Mouse (Mus musculus): Measurements from ENCODE around the gene Jazf1. TPM values are rescaled to one million over a fixed set of nuclear protein-coding genes. Genes with fewer than 3 reads are reported as not detected.

Jazf1 gene
- polyA plus RNA-seq, 1 experiment from 2014 or later, result 10.0 TPM

DNA sequence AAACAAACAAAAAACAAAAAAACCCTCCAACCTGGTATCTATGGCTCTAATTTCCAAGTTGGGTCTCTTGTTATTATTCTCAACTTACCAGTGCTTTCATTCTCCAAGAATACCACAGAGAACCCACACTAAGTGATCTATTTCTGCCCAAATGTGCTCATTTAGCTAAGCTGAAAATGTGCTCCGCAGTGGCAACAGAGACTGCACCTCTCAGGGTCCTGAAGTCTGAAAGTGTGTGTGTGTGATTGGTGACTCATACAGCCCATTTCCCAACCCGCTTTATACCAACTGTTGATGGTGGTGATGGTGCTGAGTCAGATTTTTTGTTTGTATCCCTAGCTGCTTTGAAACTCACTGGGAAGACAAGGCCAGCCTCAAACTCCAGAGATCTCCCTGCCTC lies 46.4 kb downstream of the Jazf1 start:
- Histone ChIP-seq H3K4me3 (ENCODE audit: low read depth, low read length) (no peak overlapping the region), H3K9me3 (ENCODE audit: control insufficient read depth, low read length) (no peaks in the 10 kb centered on the region), H3K27ac (ENCODE audit: low read depth, low read length) (no peak overlapping the region), H3K27me3 (ENCODE audit: control insufficient read depth, insufficient read depth, low read length) (no peaks in the 10 kb centered on the region), H3K4me2 (replicated peaks; ENCODE audit: low read depth, low read length) (no peak overlapping the region), H3K4me1 (replicated peaks; ENCODE audit: control insufficient read depth, insufficient read depth, low read length) (no peaks in the 10 kb centered on the region), H3K36me3 (ENCODE audit: control insufficient read depth, insufficient read depth, low read length) (no peaks in the 10 kb centered on the region), H3K9ac (ENCODE audit: low read depth, low read length) (no peak overlapping the region)
- no peak for DNase-seq (ENCODE audit: low spot score)
- WGBS, result 92% methylated on average over 2 of the region's 2 CpGs
- ATAC-seq (ENCODE audit: low FRiP score), result no peak

GRCm38 (mm10) chr6:53021081-53021480 lies 47.4 kb downstream of the Jazf1 start:
- no peaks in the 10 kb centered on the region for H3K4me1 ChIP-seq (replicated peaks; ENCODE audit: control insufficient read depth, insufficient read depth, low read length)

DNA sequence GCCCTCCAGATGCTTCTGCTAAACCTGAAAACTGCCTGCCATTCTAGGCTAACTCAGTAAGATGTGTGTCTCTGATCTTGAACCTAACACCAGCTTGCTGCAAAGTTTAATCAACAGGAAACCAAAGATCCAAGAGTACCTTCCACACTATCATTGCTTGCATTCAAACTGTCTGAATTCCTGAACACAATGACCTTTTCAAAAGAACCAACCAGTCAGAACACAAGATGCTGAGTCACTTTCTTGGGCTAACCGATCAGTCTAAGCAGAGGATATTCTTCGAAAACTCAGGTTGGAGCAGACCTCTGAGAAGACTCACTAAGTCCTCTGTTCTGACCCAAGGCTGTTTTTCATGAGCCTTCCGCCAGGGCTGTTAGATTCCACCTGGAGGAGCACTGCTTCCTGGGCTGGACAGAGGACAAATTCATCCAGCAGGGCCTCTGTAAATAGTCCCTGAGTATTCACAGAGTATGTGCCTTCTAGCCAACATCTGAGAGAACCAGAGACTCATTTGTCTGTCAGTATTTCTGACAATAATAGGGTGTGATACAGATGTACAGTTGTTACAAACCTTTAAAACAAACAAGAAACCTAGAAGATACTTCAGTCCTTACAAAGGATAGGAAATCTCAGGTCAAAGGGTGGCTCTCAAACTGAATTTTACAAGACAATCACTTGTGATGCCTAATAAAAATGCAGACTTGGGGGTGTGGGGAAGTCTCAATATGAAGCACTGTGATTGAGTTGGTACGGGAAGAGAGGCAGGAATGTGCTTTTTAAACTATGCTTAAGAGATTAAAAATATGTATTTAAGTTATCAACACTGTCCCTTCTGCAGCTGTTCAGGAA lies 50.9 kb downstream of the Jazf1 start:
- Histone ChIP-seq H3K27ac (ENCODE audit: low read depth, low read length) (no peak overlapping the region), H3K4me2 (replicated peaks; ENCODE audit: low read depth, low read length) (no peak overlapping the region), H3K4me3 (ENCODE audit: low read depth, low read length) (no peak overlapping the region), H3K9me3 (ENCODE audit: control insufficient read depth, low read length) (no peaks in the 10 kb centered on the region), H3K9ac (ENCODE audit: low read depth, low read length) (no peak overlapping the region), H3K4me1 (replicated peaks; ENCODE audit: control insufficient read depth, insufficient read depth, low read length) (no peaks in the 10 kb centered on the region), H3K27me3 (ENCODE audit: control insufficient read depth, insufficient read depth, low read length) (no peaks in the 10 kb centered on the region), H3K36me3 (ENCODE audit: control insufficient read depth, insufficient read depth, low read length) (no peaks in the 10 kb centered on the region)
- 51% methylated on average over 4 of the region's 4 CpGs for WGBS
- ATAC-seq (ENCODE audit: low FRiP score), result no peak
- DNase-seq (ENCODE audit: low spot score), result no peak

More at GRCm38 (mm10) chr6:53021081-53021480, 47.4 kb downstream of the Jazf1 start:
- Histone ChIP-seq H3K36me3 (ENCODE audit: control insufficient read depth, insufficient read depth, low read length) (no peaks in the 10 kb centered on the region), H3K27me3 (ENCODE audit: control insufficient read depth, insufficient read depth, low read length) (no peaks in the 10 kb centered on the region), H3K27ac (ENCODE audit: low read depth, low read length) (no peak overlapping the region), H3K4me2 (replicated peaks; ENCODE audit: low read depth, low read length) (no peak overlapping the region), H3K4me3 (ENCODE audit: low read depth, low read length) (no peak overlapping the region), H3K9me3 (ENCODE audit: control insufficient read depth, low read length) (no peaks in the 10 kb centered on the region), H3K9ac (ENCODE audit: low read depth, low read length) (no peak overlapping the region)
- WGBS, result 59% methylated on average over 2 of the region's 2 CpGs
- ATAC-seq (ENCODE audit: low FRiP score) (no peak), DNase-seq (ENCODE audit: low spot score) (no peak)

GRCm38 (mm10) chr6:53014460-53015455 lies 53.7 kb downstream of the Jazf1 start:
- DNase-seq (ENCODE audit: low spot score) (no peak), ATAC-seq (ENCODE audit: low FRiP score) (no peak)
- no peaks in the 10 kb centered on the region for H3K36me3 ChIP-seq (ENCODE audit: control insufficient read depth, insufficient read depth, low read length)
- no peak overlapping the region for H3K4me2 ChIP-seq (replicated peaks; ENCODE audit: low read depth, low read length)
- no peak overlapping the region for H3K9ac ChIP-seq (ENCODE audit: low read depth, low read length)
- H3K4me1 ChIP-seq (replicated peaks; ENCODE audit: control insufficient read depth, insufficient read depth, low read length), result no peaks in the 10 kb centered on the region
- 80% methylated on average over 9 of the region's 9 CpGs for WGBS
- no peak overlapping the region for H3K27ac ChIP-seq (ENCODE audit: low read depth, low read length)
- H3K27me3 ChIP-seq (ENCODE audit: control insufficient read depth, insufficient read depth, low read length), result no peaks in the 10 kb centered on the region
- H3K9me3 ChIP-seq (ENCODE audit: control insufficient read depth, low read length), result no peaks in the 10 kb centered on the region
- no peak overlapping the region for H3K4me3 ChIP-seq (ENCODE audit: low read depth, low read length)

DNA sequence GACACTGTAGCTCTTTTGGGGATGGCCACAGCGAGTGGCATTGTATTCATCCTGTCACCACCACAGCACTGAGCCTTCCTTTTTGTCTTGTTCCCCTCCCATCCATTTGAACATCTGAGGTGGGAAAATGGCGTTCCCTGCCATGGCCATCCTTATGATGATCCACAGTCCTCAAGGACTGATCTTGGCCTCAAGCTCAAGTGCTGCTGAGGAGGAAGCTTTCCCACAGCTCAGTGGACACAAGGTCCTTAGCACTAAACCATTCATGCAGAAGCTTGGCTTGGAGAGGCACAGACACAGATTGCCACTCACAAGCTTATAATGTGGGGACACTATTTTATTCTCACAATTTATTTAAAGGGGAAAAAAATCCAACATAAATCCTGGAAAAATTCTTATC lies 58.1 kb downstream of the Jazf1 start:
- Histone ChIP-seq H3K4me2 (replicated peaks; ENCODE audit: low read depth, low read length) (no peak overlapping the region), H3K4me1 (replicated peaks; ENCODE audit: control insufficient read depth, insufficient read depth, low read length) (no peaks in the 10 kb centered on the region), H3K27me3 (ENCODE audit: control insufficient read depth, insufficient read depth, low read length) (no peaks in the 10 kb centered on the region), H3K9ac (ENCODE audit: low read depth, low read length) (no peak overlapping the region), H3K4me3 (ENCODE audit: low read depth, low read length) (no peak overlapping the region), H3K27ac (ENCODE audit: low read depth, low read length) (no peak overlapping the region), H3K9me3 (ENCODE audit: control insufficient read depth, low read length) (no peaks in the 10 kb centered on the region), H3K36me3 (ENCODE audit: control insufficient read depth, insufficient read depth, low read length) (no peaks in the 10 kb centered on the region)
- DNase-seq (ENCODE audit: low spot score), result no peak
- WGBS, result 89% methylated on average over 2 of the region's 2 CpGs
- no peak for ATAC-seq (ENCODE audit: low FRiP score)

DNA sequence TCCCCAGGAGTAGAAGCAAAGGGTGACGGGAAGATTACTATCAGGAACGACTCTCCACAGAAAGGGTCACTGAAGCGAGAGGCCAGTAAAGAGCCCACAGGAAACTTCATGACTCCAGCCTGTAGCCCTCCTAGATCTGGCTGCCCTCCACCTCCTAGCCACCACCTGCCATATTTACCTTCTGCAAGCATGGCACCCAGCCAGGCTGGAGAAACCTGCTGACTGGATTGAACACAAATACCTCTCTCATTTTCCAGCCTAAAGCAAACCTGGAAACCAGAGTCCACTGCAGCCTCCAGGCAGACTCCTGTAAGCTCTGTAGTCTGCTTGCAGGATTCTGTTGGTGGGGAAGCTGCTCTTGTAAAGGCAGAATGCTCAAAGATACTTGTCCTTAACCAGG lies 62.4 kb downstream of the Jazf1 start:
- H3K4me2 ChIP-seq (replicated peaks; ENCODE audit: low read depth, low read length), result no peak overlapping the region

DNA sequence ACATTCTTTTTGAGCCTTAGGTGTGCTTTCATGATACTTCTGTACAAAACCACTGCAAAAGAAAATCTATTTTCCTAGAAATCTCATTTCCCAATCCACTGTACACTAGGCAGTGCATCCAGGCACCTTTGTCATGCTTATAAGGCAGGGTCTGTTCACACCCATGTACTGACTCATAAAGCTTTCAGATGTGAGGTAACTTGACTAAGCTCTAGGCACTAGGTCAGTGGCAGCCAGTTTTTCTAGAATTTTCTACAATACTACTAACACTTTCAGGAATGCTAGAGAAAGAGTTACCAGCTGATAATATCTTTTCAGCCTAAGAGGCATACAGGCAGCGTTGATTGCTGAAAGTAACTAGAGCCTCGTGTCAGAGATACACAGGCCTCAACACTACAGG lies 62.9 kb downstream of the Jazf1 start:
- H3K9me3 ChIP-seq (ENCODE audit: control insufficient read depth, low read length), result no peaks in the 10 kb centered on the region
- 89% methylated on average over 2 of the region's 2 CpGs for WGBS
- H3K4me3 ChIP-seq (ENCODE audit: low read depth, low read length), result no peak overlapping the region
- no peak overlapping the region for H3K27ac ChIP-seq (ENCODE audit: low read depth, low read length)
- no peak overlapping the region for H3K9ac ChIP-seq (ENCODE audit: low read depth, low read length)
- no peaks in the 10 kb centered on the region for H3K36me3 ChIP-seq (ENCODE audit: control insufficient read depth, insufficient read depth, low read length)
- no peak overlapping the region for H3K4me2 ChIP-seq (replicated peaks; ENCODE audit: low read depth, low read length)
- H3K27me3 ChIP-seq (ENCODE audit: control insufficient read depth, insufficient read depth, low read length), result no peaks in the 10 kb centered on the region
- no peak for DNase-seq (ENCODE audit: low spot score)
- no peak for ATAC-seq (ENCODE audit: low FRiP score)
- H3K4me1 ChIP-seq (replicated peaks; ENCODE audit: control insufficient read depth, insufficient read depth, low read length), result no peaks in the 10 kb centered on the region

More for the DNA sequence above, 62.4 kb downstream of the Jazf1 start:
- no peak for ATAC-seq (ENCODE audit: low FRiP score)
- no peak overlapping the region for H3K9ac ChIP-seq (ENCODE audit: low read depth, low read length)
- H3K9me3 ChIP-seq (ENCODE audit: control insufficient read depth, low read length), result no peaks in the 10 kb centered on the region
- H3K4me1 ChIP-seq (replicated peaks; ENCODE audit: control insufficient read depth, insufficient read depth, low read length), result no peaks in the 10 kb centered on the region
- H3K4me3 ChIP-seq (ENCODE audit: low read depth, low read length), result no peak overlapping the region
- no peak overlapping the region for H3K27ac ChIP-seq (ENCODE audit: low read depth, low read length)
- H3K36me3 ChIP-seq (ENCODE audit: control insufficient read depth, insufficient read depth, low read length), result no peaks in the 10 kb centered on the region
- WGBS, result 70% methylated on average over 3 of the region's 3 CpGs
- DNase-seq (ENCODE audit: low spot score), result no peak
- H3K27me3 ChIP-seq (ENCODE audit: control insufficient read depth, insufficient read depth, low read length), result no peaks in the 10 kb centered on the region

DNA sequence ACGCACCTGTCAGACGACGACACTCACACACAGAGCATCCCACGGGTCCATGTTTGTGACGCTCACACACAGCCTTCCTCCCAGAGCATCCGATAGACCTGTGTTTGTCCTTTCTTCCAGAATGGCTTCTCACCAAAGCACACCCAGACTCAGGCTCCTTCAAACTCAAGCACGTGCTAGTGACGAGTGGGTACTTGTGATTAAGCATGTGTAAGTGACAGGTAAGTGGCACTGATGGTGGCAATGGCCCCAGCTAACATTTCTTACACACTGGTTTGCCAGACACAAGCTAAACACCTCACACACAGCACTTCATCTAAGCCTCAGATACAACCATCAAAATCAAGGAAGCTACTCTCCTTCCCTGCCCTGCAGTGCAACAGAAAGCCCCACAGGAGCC lies 77.6 kb downstream of the Jazf1 start:
- Histone ChIP-seq H3K4me2 (replicated peaks; ENCODE audit: low read depth, low read length) (no peak overlapping the region), H3K4me3 (ENCODE audit: low read depth, low read length) (no peak overlapping the region), H3K36me3 (ENCODE audit: control insufficient read depth, insufficient read depth, low read length) (no peaks in the 10 kb centered on the region), H3K27me3 (ENCODE audit: control insufficient read depth, insufficient read depth, low read length) (no peaks in the 10 kb centered on the region), H3K27ac (ENCODE audit: low read depth, low read length) (no peak overlapping the region), H3K4me1 (replicated peaks; ENCODE audit: control insufficient read depth, insufficient read depth, low read length) (no peaks in the 10 kb centered on the region), H3K9me3 (ENCODE audit: control insufficient read depth, low read length) (no peaks in the 10 kb centered on the region), H3K9ac (ENCODE audit: low read depth, low read length) (no peak overlapping the region)
- WGBS, result 86% methylated on average over 8 of the region's 8 CpGs
- ATAC-seq (ENCODE audit: low FRiP score), result no peak
- DNase-seq (ENCODE audit: low spot score), result no peak

Data from hindbrain, embryonic 11.5 days (tissue).